Mouse (Mus musculus): ENCODE data around the gene Fbrsl1. TPM values are rescaled to one million over a fixed set of nuclear protein-coding genes. Genes with fewer than 3 reads are reported as not detected.
A peak's percentile ranks its signal among the peaks of the same experiment; 100 is the strongest.

Gene Fbrsl1
- polyA plus RNA-seq, 1 experiment from 2014 or later: 22.0 TPM

DNA sequence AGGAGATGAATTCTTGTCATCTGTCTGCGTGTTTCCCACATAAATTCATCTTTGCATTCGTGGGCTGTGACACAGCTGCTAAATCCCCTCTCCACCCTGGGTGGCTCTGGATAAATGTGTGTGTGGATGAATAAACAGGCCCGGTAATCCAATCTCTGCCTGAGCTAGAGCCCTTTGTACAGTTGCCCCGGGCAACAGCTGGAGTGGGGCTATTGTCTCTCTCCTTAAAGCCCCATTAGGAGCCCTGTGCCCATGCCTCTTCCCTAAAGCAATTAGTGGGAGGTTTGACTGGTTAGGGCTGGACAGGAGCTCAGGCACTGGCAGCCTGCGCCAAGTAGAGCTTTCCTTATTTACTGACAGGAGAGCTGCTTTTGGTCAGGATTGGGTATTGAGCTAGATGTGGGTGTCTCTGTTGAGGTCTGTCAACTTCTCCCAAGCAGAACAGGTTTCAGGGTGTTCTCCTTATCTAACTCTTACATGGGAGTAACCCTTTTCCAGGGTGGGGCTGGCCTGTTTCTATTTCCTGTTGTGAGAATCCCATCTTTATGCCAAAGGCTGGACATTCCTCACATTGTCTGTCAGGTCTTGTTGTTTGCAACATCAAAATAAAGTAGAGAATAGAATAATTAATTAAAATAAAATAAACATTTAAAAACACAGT, 38.5 kb upstream of the Fbrsl1 start:
- Histone ChIP-seq H3K9me3 (ENCODE audit: control insufficient read depth, low read length) (no peaks in the 10 kb centered on the region), H3K9ac (replicated peaks; ENCODE audit: low read length) (0 out of 2 replicates have a peak overlapping the region, but pooled peaks have one; percentile 9)

DNA sequence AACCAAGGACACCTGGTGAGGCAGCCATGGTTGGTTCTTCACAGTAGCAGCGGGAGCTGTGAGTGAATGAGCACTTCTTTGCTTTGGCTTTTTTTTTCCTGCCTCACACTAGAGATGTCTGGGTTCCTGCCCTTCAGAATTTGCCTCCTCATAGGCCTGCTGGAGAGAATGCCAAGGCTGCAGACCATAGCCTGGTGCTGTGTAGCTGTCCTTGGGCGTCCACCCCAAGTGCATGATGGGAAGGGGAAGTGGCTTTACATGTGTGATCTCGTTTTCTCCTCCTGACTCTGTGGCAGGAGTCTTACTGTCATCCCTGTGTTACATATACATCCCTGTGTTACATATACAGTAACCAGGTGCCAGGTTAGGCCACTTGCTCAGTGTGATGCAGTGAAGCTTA, 36.4 kb upstream of the Fbrsl1 start:
- ATAC-seq (ENCODE audit: low FRiP score, low TSS enrichment): no peak
- 88% methylated on average over 3 of the region's 3 CpGs for WGBS
- H3K27ac ChIP-seq (replicated peaks; ENCODE audit: low read depth, low read length): no peak overlapping the region

More for the DNA sequence above, 38.5 kb upstream of the Fbrsl1 start:
- Histone ChIP-seq H3K4me3 (replicated peaks; ENCODE audit: low read depth, low read length) (no peak overlapping the region), H3K36me3 (ENCODE audit: control insufficient read depth, insufficient read depth, low read length) (no peaks in the 10 kb centered on the region), H3K4me2 (ENCODE audit: low read length) (no peak overlapping the region), H3K27me3 (ENCODE audit: control insufficient read depth, insufficient read depth, low read length) (no peaks in the 10 kb centered on the region), H3K4me1 (ENCODE audit: control insufficient read depth, insufficient read depth, low read length) (peaks cover 19% of the 10 kb centered on the region), H3K27ac (replicated peaks; ENCODE audit: low read depth, low read length) (peak overlapping the region; percentile 79)
- WGBS: 3% methylated on average over 5 of the region's 5 CpGs
- peak; percentile 82 for DNase-seq
- peak; percentile 80 for ATAC-seq (ENCODE audit: low FRiP score, low TSS enrichment)

DNA sequence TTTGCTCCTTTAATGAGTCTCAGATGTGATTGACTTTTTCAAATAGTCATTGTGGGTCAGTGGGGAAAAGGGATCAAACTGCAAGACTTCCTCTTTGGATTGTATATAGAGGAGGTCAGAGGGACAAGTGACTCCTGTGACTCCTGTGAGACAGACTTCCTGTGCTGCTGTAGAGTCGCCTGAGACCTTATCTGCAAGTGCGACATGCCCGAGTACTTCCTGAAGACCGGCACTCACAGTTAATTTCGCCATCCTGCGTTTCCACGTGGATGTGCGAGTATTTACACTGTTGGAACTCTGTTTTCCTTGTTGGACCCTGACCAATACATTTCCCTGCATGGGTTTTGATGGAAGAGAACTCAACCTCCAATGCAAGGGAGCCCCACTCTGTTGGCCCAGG, 30.9 kb upstream of the Fbrsl1 start:
- 93% methylated on average over 8 of the region's 8 CpGs for WGBS
- H3K36me3 ChIP-seq (ENCODE audit: control insufficient read depth, insufficient read depth, low read length): no peaks in the 10 kb centered on the region
- peaks cover 7% of the 10 kb centered on the region; the same call in 1 of the 2 replicates for H3K27me3 ChIP-seq (ENCODE audit: control insufficient read depth, insufficient read depth, low read length)
- no peak overlapping the region for H3K27ac ChIP-seq (replicated peaks; ENCODE audit: low read depth, low read length)
- ATAC-seq (ENCODE audit: low FRiP score, low TSS enrichment) (no peak), DNase-seq (no peak)
- H3K4me2 ChIP-seq (ENCODE audit: low read length): no peak overlapping the region
- peaks cover 4% of the 10 kb centered on the region; the same call in 1 of the 2 replicates for H3K9me3 ChIP-seq (ENCODE audit: control insufficient read depth, low read length)
- H3K4me3 ChIP-seq (replicated peaks; ENCODE audit: low read depth, low read length): no peak overlapping the region
- H3K9ac ChIP-seq (replicated peaks; ENCODE audit: low read length): no peak overlapping the region
- H3K4me1 ChIP-seq (ENCODE audit: control insufficient read depth, insufficient read depth, low read length): no peaks in the 10 kb centered on the region

More for the DNA sequence above, 36.4 kb upstream of the Fbrsl1 start:
- H3K9ac ChIP-seq (replicated peaks; ENCODE audit: low read length): no peak overlapping the region
- H3K9me3 ChIP-seq (ENCODE audit: control insufficient read depth, low read length): peaks cover 4% of the 10 kb centered on the region; the same call in 1 of the 2 replicates
- no peak for DNase-seq
- H3K36me3 ChIP-seq (ENCODE audit: control insufficient read depth, insufficient read depth, low read length): no peaks in the 10 kb centered on the region
- no peak overlapping the region for H3K4me2 ChIP-seq (ENCODE audit: low read length)
- H3K27me3 ChIP-seq (ENCODE audit: control insufficient read depth, insufficient read depth, low read length): peaks cover 7% of the 10 kb centered on the region; the same call in 1 of the 2 replicates
- no peak overlapping the region for H3K4me3 ChIP-seq (replicated peaks; ENCODE audit: low read depth, low read length)
- peaks cover 19% of the 10 kb centered on the region for H3K4me1 ChIP-seq (ENCODE audit: control insufficient read depth, insufficient read depth, low read length)

DNA sequence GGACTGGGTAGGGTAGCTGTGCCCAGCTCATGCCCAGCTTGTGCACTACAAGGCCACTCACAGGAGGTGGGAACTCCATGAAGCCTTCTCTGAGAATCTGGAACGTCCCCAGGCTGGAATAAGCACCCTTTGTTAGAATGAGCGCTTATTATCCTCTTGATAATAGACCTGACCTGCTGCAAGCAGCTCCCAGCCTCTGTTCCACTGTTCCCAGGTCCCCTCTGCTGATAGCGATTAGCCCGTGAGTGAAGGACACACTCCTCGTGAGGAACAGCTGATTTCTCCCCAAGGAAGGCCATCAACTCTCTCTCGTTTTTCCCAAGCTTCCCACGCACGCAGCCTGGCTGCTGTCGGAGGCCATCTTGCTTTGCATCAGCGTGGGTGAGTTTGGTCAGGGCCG, 25.9 kb upstream of the Fbrsl1 start:
- no peak overlapping the region for H3K9ac ChIP-seq (replicated peaks; ENCODE audit: low read length)
- no peaks in the 10 kb centered on the region for H3K36me3 ChIP-seq (ENCODE audit: control insufficient read depth, insufficient read depth, low read length)
- H3K27ac ChIP-seq (replicated peaks; ENCODE audit: low read depth, low read length): no peak overlapping the region
- 0 out of 2 replicates have a peak, but pooled peaks cover 10% of the 10 kb centered on the region for H3K4me1 ChIP-seq (ENCODE audit: control insufficient read depth, insufficient read depth, low read length)
- H3K27me3 ChIP-seq (ENCODE audit: control insufficient read depth, insufficient read depth, low read length): no peaks in the 10 kb centered on the region
- H3K9me3 ChIP-seq (ENCODE audit: control insufficient read depth, low read length): no peaks in the 10 kb centered on the region
- no peak for ATAC-seq (ENCODE audit: low FRiP score, low TSS enrichment)
- DNase-seq: no peak
- no peak overlapping the region for H3K4me3 ChIP-seq (replicated peaks; ENCODE audit: low read depth, low read length)
- WGBS: 66% methylated on average over 11 of the region's 11 CpGs
- H3K4me2 ChIP-seq (ENCODE audit: low read length): no peak overlapping the region

DNA sequence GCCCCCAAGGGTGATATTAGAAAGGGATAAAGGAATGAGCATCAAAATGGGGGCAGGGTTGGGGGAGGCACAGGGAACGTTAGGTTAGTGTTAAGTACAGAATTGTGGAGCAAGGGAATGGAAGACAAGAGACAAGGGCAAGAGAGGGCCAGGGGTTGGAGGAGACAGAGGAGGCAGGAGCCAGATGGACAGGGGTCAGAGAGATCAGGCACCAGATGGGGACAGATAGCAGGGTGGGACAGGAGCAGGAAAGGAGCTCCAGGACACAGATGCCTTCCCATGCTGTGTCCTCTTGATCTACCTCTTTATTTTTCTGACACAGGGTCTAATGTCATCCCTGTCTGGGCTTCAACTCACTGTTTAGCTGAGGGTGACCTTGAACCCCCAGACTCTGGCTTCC, 24.5 kb upstream of the Fbrsl1 start:
- no peak for ATAC-seq (ENCODE audit: low FRiP score, low TSS enrichment)
- H3K27me3 ChIP-seq (ENCODE audit: control insufficient read depth, insufficient read depth, low read length): no peaks in the 10 kb centered on the region
- 7% methylated on average over 1 of the region's 1 CpGs for WGBS

DNA sequence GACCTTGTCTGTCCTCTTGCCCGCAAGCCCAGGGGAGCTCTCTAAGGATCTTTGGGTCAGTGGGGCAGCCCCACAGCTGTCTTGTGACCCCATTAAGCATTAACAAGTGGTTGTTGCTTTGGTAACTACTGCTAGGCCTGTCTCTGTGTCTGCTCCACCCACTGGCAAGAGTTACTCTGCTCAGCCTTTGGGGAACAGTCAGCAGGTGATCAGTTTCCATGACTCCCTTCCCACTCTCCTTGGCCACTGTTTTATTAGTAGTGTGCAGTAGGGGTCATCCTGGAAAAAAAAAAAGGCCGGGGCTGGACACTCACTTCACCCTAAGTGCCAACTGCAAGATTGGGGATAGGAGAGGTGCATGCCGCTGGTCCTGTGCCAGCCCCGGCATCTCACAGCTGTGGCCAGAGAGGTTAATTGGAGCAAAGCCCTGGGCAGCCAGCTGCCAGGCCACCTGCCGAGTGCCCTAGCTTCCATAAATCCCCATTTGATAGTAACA, 23.7 kb upstream of the Fbrsl1 start:
- Histone ChIP-seq H3K9ac (replicated peaks; ENCODE audit: low read length) (no peak overlapping the region), H3K4me1 (ENCODE audit: control insufficient read depth, insufficient read depth, low read length) (0 out of 2 replicates have a peak, but pooled peaks cover 10% of the 10 kb centered on the region), H3K4me3 (replicated peaks; ENCODE audit: low read depth, low read length) (no peak overlapping the region), H3K9me3 (ENCODE audit: control insufficient read depth, low read length) (no peaks in the 10 kb centered on the region), H3K4me2 (ENCODE audit: low read length) (no peak overlapping the region), H3K27ac (replicated peaks; ENCODE audit: low read depth, low read length) (no peak overlapping the region), H3K27me3 (ENCODE audit: control insufficient read depth, insufficient read depth, low read length) (no peaks in the 10 kb centered on the region), H3K36me3 (ENCODE audit: control insufficient read depth, insufficient read depth, low read length) (no peaks in the 10 kb centered on the region)
- ATAC-seq (ENCODE audit: low FRiP score, low TSS enrichment): no peak
- no peak for DNase-seq
- 28% methylated on average over 5 of the region's 5 CpGs for WGBS

More for the DNA sequence above, 24.5 kb upstream of the Fbrsl1 start:
- Histone ChIP-seq H3K27ac (replicated peaks; ENCODE audit: low read depth, low read length) (no peak overlapping the region), H3K36me3 (ENCODE audit: control insufficient read depth, insufficient read depth, low read length) (no peaks in the 10 kb centered on the region), H3K4me1 (ENCODE audit: control insufficient read depth, insufficient read depth, low read length) (0 out of 2 replicates have a peak, but pooled peaks cover 10% of the 10 kb centered on the region), H3K4me2 (ENCODE audit: low read length) (no peak overlapping the region), H3K9ac (replicated peaks; ENCODE audit: low read length) (no peak overlapping the region), H3K9me3 (ENCODE audit: control insufficient read depth, low read length) (no peaks in the 10 kb centered on the region), H3K4me3 (replicated peaks; ENCODE audit: low read depth, low read length) (no peak overlapping the region)
- DNase-seq: no peak

DNA sequence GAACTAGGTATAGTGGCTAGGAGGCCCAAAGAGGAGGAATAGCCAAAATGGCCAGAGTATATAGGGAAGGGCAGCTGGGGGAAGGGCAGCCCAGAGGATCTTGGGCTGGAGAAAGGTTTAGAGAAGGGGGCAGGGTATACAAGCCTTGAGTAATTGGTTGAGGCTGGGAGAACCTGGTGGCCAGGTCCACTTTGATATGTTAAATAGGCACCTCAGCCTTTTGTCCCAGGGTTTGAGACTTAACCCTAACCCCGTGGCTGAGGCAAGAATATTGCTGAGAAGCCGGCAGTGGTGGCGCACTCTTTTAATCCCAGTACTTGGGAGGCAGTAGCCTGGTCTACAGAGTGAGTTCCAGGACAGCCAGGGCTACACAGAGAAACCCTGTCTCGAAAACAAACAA, 23.0 kb upstream of the Fbrsl1 start:
- 18% methylated on average over 4 of the region's 4 CpGs for WGBS
- Histone ChIP-seq H3K27ac (replicated peaks; ENCODE audit: low read depth, low read length) (no peak overlapping the region), H3K9ac (replicated peaks; ENCODE audit: low read length) (no peak overlapping the region), H3K27me3 (ENCODE audit: control insufficient read depth, insufficient read depth, low read length) (no peaks in the 10 kb centered on the region), H3K9me3 (ENCODE audit: control insufficient read depth, low read length) (no peaks in the 10 kb centered on the region), H3K4me3 (replicated peaks; ENCODE audit: low read depth, low read length) (no peak overlapping the region), H3K4me1 (ENCODE audit: control insufficient read depth, insufficient read depth, low read length) (0 out of 2 replicates have a peak, but pooled peaks cover 10% of the 10 kb centered on the region), H3K36me3 (ENCODE audit: control insufficient read depth, insufficient read depth, low read length) (no peaks in the 10 kb centered on the region), H3K4me2 (ENCODE audit: low read length) (no peak overlapping the region)
- no peak for DNase-seq
- ATAC-seq (ENCODE audit: low FRiP score, low TSS enrichment): no peak

DNA sequence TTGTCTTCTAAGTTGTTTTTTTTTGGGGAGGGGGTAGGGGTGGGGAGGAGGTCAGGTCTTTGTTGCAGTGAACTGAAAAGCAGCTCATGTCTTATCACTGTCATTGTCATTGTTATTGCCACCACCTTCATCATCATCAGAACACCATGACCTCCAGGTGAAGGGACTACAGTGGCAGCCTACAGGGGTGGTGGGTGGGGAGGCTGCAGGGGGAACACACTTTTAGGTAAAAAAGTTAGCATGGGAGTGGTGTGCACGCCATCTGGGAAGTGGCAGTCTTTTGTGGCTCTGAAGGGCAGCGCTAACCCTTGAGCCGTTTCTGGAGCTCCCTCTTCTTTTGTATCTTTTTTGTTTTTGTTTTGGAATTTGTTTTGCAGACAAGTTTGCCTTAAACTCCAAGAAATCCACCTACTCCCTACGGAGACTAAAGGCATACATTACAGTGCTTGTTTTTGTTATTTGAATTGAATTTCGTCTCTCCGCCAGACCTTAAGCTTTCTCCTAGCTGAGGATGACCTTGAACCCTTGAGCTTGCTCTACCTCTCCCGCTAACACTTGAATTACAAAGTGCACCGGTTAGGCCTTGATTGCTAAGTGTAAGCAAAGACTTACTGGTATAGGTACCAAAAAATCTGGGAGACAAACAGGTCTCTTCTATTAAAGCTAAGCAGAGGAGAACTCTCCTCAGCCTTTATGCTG, 21.1 kb upstream of the Fbrsl1 start:
- Histone ChIP-seq H3K36me3 (ENCODE audit: control insufficient read depth, insufficient read depth, low read length) (no peaks in the 10 kb centered on the region), H3K4me2 (ENCODE audit: low read length) (no peak overlapping the region), H3K27me3 (ENCODE audit: control insufficient read depth, insufficient read depth, low read length) (no peaks in the 10 kb centered on the region), H3K4me3 (replicated peaks; ENCODE audit: low read depth, low read length) (no peak overlapping the region), H3K9ac (replicated peaks; ENCODE audit: low read length) (no peak overlapping the region), H3K4me1 (ENCODE audit: control insufficient read depth, insufficient read depth, low read length) (0 out of 2 replicates have a peak, but pooled peaks cover 10% of the 10 kb centered on the region), H3K27ac (replicated peaks; ENCODE audit: low read depth, low read length) (no peak overlapping the region), H3K9me3 (ENCODE audit: control insufficient read depth, low read length) (no peaks in the 10 kb centered on the region)
- ATAC-seq (ENCODE audit: low FRiP score, low TSS enrichment) (no peak), DNase-seq (no peak)
- 83% methylated on average over 8 of the region's 8 CpGs for WGBS
